Mouse (Mus musculus): ENCODE measurements around the gene Zfp943. TPM values are rescaled to one million over a fixed set of nuclear protein-coding genes. Genes with fewer than 3 reads are reported as not detected.
"Not testable (repeated sequence)": the region's sequence is repeated elsewhere in the genome, so short reads cannot be mapped to it uniquely, and the experiment has no call there.

Gene Zfp943
- 4.6 and 4.8 TPM in 2 replicates for polyA plus RNA-seq (2015; fragmentation: Nextera tagmentation; extraction: Ambion mirVana)

GRCm38 (mm10) chr17:21962107-21962907 lies at the start of gene Zfp943, which contains the start of gene Zfp942:
Gene Zfp943 (plus strand): TSS chr17:21962552.
Gene Zfp942 (minus strand): TSS chr17:21962464.
- peak within 1 kb of the TSS; percentile 79 for H3K4me2 ChIP-seq (ENCODE audit: low read depth, low read length)
- peak within 1 kb of the TSS; percentile 98 for H3K27ac ChIP-seq (ENCODE audit: low read depth)
- H3K4me1 ChIP-seq (ENCODE audit: insufficient read depth); H3K27me3 ChIP-seq (ENCODE audit: insufficient read depth, low read length); H3K36me3 ChIP-seq (replicated peaks; ENCODE audit: insufficient read depth, low read length); H3K9me3 ChIP-seq (ENCODE audit: low read length): not testable (repeated sequence)
- H3K9ac ChIP-seq (replicated peaks), result peak within 1 kb of the TSS; percentile 92
- under 1% methylated on average over 40 of the region's 55 CpGs for WGBS (ENCODE audit: insufficient replicate concordance)
- DNase-seq, result peak; percentile 79
- ATAC-seq, result peak; percentile 99
- peak within 1 kb of the TSS; percentile 75 for H3K4me3 ChIP-seq (ENCODE audit: low read depth, low read length)

- 24% methylated on average over 4 of the region's 4 CpGs for WGBS (ENCODE audit: insufficient replicate concordance)
- Histone ChIP-seq H3K9ac (replicated peaks) (peak overlapping the region; percentile 51), H3K4me1 (ENCODE audit: insufficient read depth) (peaks cover 6% of the 10 kb centered on the region; the same call in 1 of the 2 replicates), H3K27ac (ENCODE audit: low read depth) (no peak overlapping the region), H3K4me3 (ENCODE audit: low read depth, low read length) (peak overlapping the region; percentile 75), H3K27me3 (ENCODE audit: insufficient read depth, low read length) (no peaks in the 10 kb centered on the region), H3K4me2 (ENCODE audit: low read depth, low read length) (peak overlapping the region; percentile 79), H3K9me3 (ENCODE audit: low read length) (no peaks in the 10 kb centered on the region), H3K36me3 (replicated peaks; ENCODE audit: insufficient read depth, low read length) (0 out of 2 replicates have a peak, but pooled peaks cover 3% of the 10 kb centered on the region)
- DNase-seq (no peak), ATAC-seq (no peak)
- no peak for TF ChIP-seq EP300 (IDR thresholded peaks at IDR 0.05; ENCODE audit: low read depth)
- no peak for TF ChIP-seq CTCF (IDR thresholded peaks at IDR 0.05; ENCODE audit: low read depth)
Measured at GRCm38 (mm10) chr17:21963302-21963701, 950 bp downstream of the Zfp943 start.

- not testable (repeated sequence) for H3K9ac ChIP-seq (replicated peaks); H3K4me3 ChIP-seq (ENCODE audit: low read depth, low read length); H3K4me2 ChIP-seq (ENCODE audit: low read depth, low read length); H3K9me3 ChIP-seq (ENCODE audit: low read length); H3K4me1 ChIP-seq (ENCODE audit: insufficient read depth); DNase-seq; H3K36me3 ChIP-seq (replicated peaks; ENCODE audit: insufficient read depth, low read length); H3K27me3 ChIP-seq (ENCODE audit: insufficient read depth, low read length); H3K27ac ChIP-seq (ENCODE audit: low read depth); ATAC-seq
- 24% methylated on average over 1 of the region's 1 CpGs for WGBS (ENCODE audit: insufficient replicate concordance)
- peak; percentile 57 for TF ChIP-seq CTCF (IDR thresholded peaks at IDR 0.05; ENCODE audit: low read depth)
Measured at GRCm38 (mm10) chr17:22035594-22035993, 73.2 kb downstream of the Zfp943 start.

- Histone ChIP-seq H3K4me2 (ENCODE audit: low read depth, low read length) (no peak overlapping the region), H3K4me1 (ENCODE audit: insufficient read depth) (no peaks in the 10 kb centered on the region)
- 59% methylated on average over 2 of the region's 2 CpGs for whole genome bisulfite sequencing (ENCODE audit: insufficient replicate concordance)
Measured at GRCm38 (mm10) chr17:22049403-22049802, 87.1 kb downstream of the Zfp943 start.

GRCm38 (mm10) chr17:22053211-22053610 lies 90.9 kb downstream of the Zfp943 start:
- WGBS (ENCODE audit: insufficient replicate concordance), result 61% methylated on average over 2 of the region's 2 CpGs
- no peaks in the 10 kb centered on the region for H3K9me3 ChIP-seq (ENCODE audit: low read length)
- ATAC-seq, result no peak
- H3K27me3 ChIP-seq (ENCODE audit: insufficient read depth, low read length), result no peaks in the 10 kb centered on the region
- TF ChIP-seq CTCF (IDR thresholded peaks at IDR 0.05; ENCODE audit: low read depth) (no peak), EP300 (IDR thresholded peaks at IDR 0.05; ENCODE audit: low read depth) (no peak)
- H3K27ac ChIP-seq (ENCODE audit: low read depth), result no peak overlapping the region
- DNase-seq, result no peak
- no peaks in the 10 kb centered on the region for H3K36me3 ChIP-seq (replicated peaks; ENCODE audit: insufficient read depth, low read length)
- no peak overlapping the region for H3K9ac ChIP-seq (replicated peaks)
- no peaks in the 10 kb centered on the region for H3K4me1 ChIP-seq (ENCODE audit: insufficient read depth)
- no peak overlapping the region for H3K4me2 ChIP-seq (ENCODE audit: low read depth, low read length)
- H3K4me3 ChIP-seq (ENCODE audit: low read depth, low read length), result no peak overlapping the region

More at GRCm38 (mm10) chr17:22049403-22049802, 87.1 kb downstream of the Zfp943 start:
- H3K27me3 ChIP-seq (ENCODE audit: insufficient read depth, low read length), result no peaks in the 10 kb centered on the region
- no peaks in the 10 kb centered on the region for H3K9me3 ChIP-seq (ENCODE audit: low read length)
- H3K36me3 ChIP-seq (replicated peaks; ENCODE audit: insufficient read depth, low read length), result no peaks in the 10 kb centered on the region
- TF ChIP-seq CTCF (IDR thresholded peaks at IDR 0.05; ENCODE audit: low read depth), result no peak
- no peak for TF ChIP-seq EP300 (IDR thresholded peaks at IDR 0.05; ENCODE audit: low read depth)
- DNase-seq (no peak), ATAC-seq (no peak)
- no peak overlapping the region for H3K9ac ChIP-seq (replicated peaks)
- H3K27ac ChIP-seq (ENCODE audit: low read depth), result no peak overlapping the region
- no peak overlapping the region for H3K4me3 ChIP-seq (ENCODE audit: low read depth, low read length)

- H3K4me1 ChIP-seq (ENCODE audit: insufficient read depth), result no peaks in the 10 kb centered on the region; the same call in 1 of the 2 replicates
- no peaks in the 10 kb centered on the region for H3K9me3 ChIP-seq (ENCODE audit: low read length)
- H3K27me3 ChIP-seq (ENCODE audit: insufficient read depth, low read length), result no peaks in the 10 kb centered on the region
- peak overlapping the region; percentile 88 for H3K4me2 ChIP-seq (ENCODE audit: low read depth, low read length)
- peak overlapping the region; percentile 55 for H3K4me3 ChIP-seq (ENCODE audit: low read depth, low read length)
- 3% methylated on average over 57 of the region's 57 CpGs for WGBS (ENCODE audit: insufficient replicate concordance)
- ATAC-seq, result peak; percentile 57
- H3K36me3 ChIP-seq (replicated peaks; ENCODE audit: insufficient read depth, low read length), result no peaks in the 10 kb centered on the region
- H3K9ac ChIP-seq (replicated peaks), result peak overlapping the region; percentile 62
- TF ChIP-seq CTCF (IDR thresholded peaks at IDR 0.05; ENCODE audit: low read depth) (no peak), EP300 (IDR thresholded peaks at IDR 0.05; ENCODE audit: low read depth) (no peak)
- H3K27ac ChIP-seq (ENCODE audit: low read depth), result no peak overlapping the region
- DNase-seq, result peak; percentile 48
Measured at GRCm38 (mm10) chr17:22081031-22081631, 118.8 kb downstream of the Zfp943 start.

Data from liver, postnatal 0 days (tissue).